Mouse (Mus musculus): Measurements from ENCODE around the gene Nanos2. TPM values are rescaled to one million over a fixed set of nuclear protein-coding genes. Genes with fewer than 3 reads are reported as not detected.

The Nanos2 gene
- polyA plus RNA-seq, 1 experiment from 2014 or later: not detected

GRCm38 (mm10) chr7:18962795-18963194 is 24.4 kb upstream of the Nanos2 start:
- no peaks in the 10 kb centered on the region for H3K36me3 ChIP-seq
- no peak overlapping the region for H3K27ac ChIP-seq
- H3K27me3 ChIP-seq: peaks cover 94% of the 10 kb centered on the region
- peaks cover 12% of the 10 kb centered on the region for H3K4me1 ChIP-seq
- no peak for ATAC-seq (ENCODE audit: insufficient number of reproducible peaks, low FRiP score, low TSS enrichment, low read depth)
- H3K9ac ChIP-seq: no peak overlapping the region
- no peaks in the 10 kb centered on the region for H3K9me3 ChIP-seq
- no peak overlapping the region for H3K4me2 ChIP-seq
- no peak overlapping the region for H3K4me3 ChIP-seq
- 1% methylated on average over 18 of the region's 20 CpGs for WGBS

DNA sequence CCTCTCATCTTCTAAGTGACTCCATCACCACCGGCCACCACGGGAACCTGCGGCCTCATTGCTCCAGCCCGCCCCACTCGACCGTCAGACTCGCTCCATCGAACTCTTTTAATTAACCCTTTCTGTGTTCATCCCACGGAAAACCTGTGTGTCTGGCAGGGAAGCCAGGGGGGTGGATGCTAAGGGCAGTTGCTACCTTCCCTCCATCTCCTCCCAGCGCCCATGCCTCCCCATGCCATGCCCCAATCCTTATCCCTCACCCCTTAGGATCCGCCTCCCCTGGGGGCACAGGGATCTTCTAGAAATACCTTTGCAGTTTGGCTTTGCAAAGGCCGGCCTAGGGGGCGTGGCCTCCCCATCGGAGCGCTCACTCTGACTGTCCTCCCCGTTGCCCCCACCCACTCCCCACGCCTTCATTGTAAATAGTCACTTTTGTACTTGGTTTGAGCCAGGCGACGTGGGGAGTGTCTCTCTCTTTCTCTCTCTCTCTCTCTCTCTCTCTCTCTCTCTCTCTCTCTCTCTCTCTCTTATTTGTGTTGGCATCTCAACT is 23.8 kb upstream of the Nanos2 start:
- peaks cover 89% of the 10 kb centered on the region for H3K27me3 ChIP-seq
- 2% methylated on average over 19 of the region's 19 CpGs for WGBS
- H3K27ac ChIP-seq: no peak overlapping the region
- no peak overlapping the region for H3K9ac ChIP-seq
- ATAC-seq (ENCODE audit: insufficient number of reproducible peaks, low FRiP score, low TSS enrichment, low read depth): no peak; the same call in 1 of the 2 replicates
- H3K4me2 ChIP-seq: no peak overlapping the region
- no peak overlapping the region for H3K4me3 ChIP-seq
- H3K4me1 ChIP-seq: peaks cover 7% of the 10 kb centered on the region
- no peaks in the 10 kb centered on the region for H3K9me3 ChIP-seq
- no peaks in the 10 kb centered on the region for H3K36me3 ChIP-seq

- H3K27me3 ChIP-seq: peaks cover 74% of the 10 kb centered on the region
- no peak overlapping the region for H3K27ac ChIP-seq
- no peaks in the 10 kb centered on the region for H3K9me3 ChIP-seq
- no peak for ATAC-seq (ENCODE audit: insufficient number of reproducible peaks, low FRiP score, low TSS enrichment, low read depth)
- H3K36me3 ChIP-seq: no peaks in the 10 kb centered on the region
- no peak overlapping the region for H3K9ac ChIP-seq
- no peak overlapping the region for H3K4me3 ChIP-seq
- peaks cover 3% of the 10 kb centered on the region; the same call in 1 of the 2 replicates for H3K4me1 ChIP-seq
- WGBS: 74% methylated on average over 5 of the region's 5 CpGs
- no peak overlapping the region for H3K4me2 ChIP-seq
Observed at GRCm38 (mm10) chr7:18965312-18965711, 21.9 kb upstream of the Nanos2 start.

DNA sequence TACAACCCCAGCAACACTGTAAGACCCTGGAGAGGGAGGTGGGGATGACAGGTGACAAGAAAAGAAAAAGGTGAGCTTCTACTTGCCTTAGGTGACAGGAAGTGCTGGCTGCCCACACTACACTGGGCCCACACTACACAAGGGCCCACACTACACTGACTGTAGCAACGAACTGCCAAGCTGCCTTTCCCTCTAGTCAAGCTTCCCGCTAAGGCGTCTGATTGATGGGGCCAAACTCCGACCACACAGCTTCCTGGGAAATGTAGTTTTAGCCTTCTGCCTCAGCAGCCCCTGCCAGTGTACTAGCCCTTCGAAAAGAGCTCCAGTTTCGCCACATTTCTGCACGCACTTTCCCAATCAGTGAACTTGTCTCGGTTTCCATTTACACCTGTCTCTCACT is 19.6 kb upstream of the Nanos2 start:
- Histone ChIP-seq H3K9me3 (no peaks in the 10 kb centered on the region), H3K4me1 (peaks cover 3% of the 10 kb centered on the region; the same call in 1 of the 2 replicates), H3K27ac (no peak overlapping the region), H3K4me3 (no peak overlapping the region), H3K9ac (no peak overlapping the region), H3K27me3 (peaks cover 51% of the 10 kb centered on the region), H3K36me3 (no peaks in the 10 kb centered on the region), H3K4me2 (no peak overlapping the region)
- no peak for ATAC-seq (ENCODE audit: insufficient number of reproducible peaks, low FRiP score, low TSS enrichment, low read depth)
- 10% methylated on average over 8 of the region's 8 CpGs for WGBS

GRCm38 (mm10) chr7:18970956-18971355 is 16.2 kb upstream of the Nanos2 start:
- Histone ChIP-seq H3K27ac (no peak overlapping the region), H3K9me3 (no peaks in the 10 kb centered on the region), H3K36me3 (no peaks in the 10 kb centered on the region), H3K4me3 (no peak overlapping the region), H3K4me1 (no peaks in the 10 kb centered on the region), H3K9ac (no peak overlapping the region), H3K27me3 (peaks cover 17% of the 10 kb centered on the region), H3K4me2 (no peak overlapping the region)
- no peak for ATAC-seq (ENCODE audit: insufficient number of reproducible peaks, low FRiP score, low TSS enrichment, low read depth)
- WGBS: 87% methylated on average over 3 of the region's 3 CpGs

GRCm38 (mm10) chr7:18978381-18978780 is 8.8 kb upstream of the Nanos2 start:
- 80% methylated on average over 9 of the region's 9 CpGs for WGBS
- H3K27ac ChIP-seq: no peak overlapping the region
- no peak overlapping the region for H3K4me2 ChIP-seq
- H3K27me3 ChIP-seq: no peaks in the 10 kb centered on the region
- no peak overlapping the region for H3K4me3 ChIP-seq
- H3K9ac ChIP-seq: no peak overlapping the region
- no peak for ATAC-seq (ENCODE audit: insufficient number of reproducible peaks, low FRiP score, low TSS enrichment, low read depth)
- H3K4me1 ChIP-seq: no peaks in the 10 kb centered on the region
- no peaks in the 10 kb centered on the region for H3K9me3 ChIP-seq
- H3K36me3 ChIP-seq: no peaks in the 10 kb centered on the region

- no peak for ATAC-seq (ENCODE audit: insufficient number of reproducible peaks, low FRiP score, low TSS enrichment, low read depth)
- Histone ChIP-seq H3K4me3 (no peak overlapping the region), H3K27me3 (peaks cover 1% of the 10 kb centered on the region), H3K4me1 (peaks cover 12% of the 10 kb centered on the region), H3K9me3 (no peaks in the 10 kb centered on the region), H3K36me3 (no peaks in the 10 kb centered on the region), H3K4me2 (no peak overlapping the region), H3K9ac (no peak overlapping the region), H3K27ac (no peak overlapping the region)
- WGBS: 76% methylated on average over 2 of the region's 2 CpGs
Observed at GRCm38 (mm10) chr7:18986503-18986902, 697 bp upstream of the Nanos2 start.

GRCm38 (mm10) chr7:18987747-18988146 is 547 bp downstream of the Nanos2 start:
- Histone ChIP-seq H3K27ac (no peak overlapping the region), H3K4me3 (no peak overlapping the region), H3K9ac (no peak overlapping the region), H3K4me2 (no peak overlapping the region), H3K4me1 (peaks cover 25% of the 10 kb centered on the region), H3K9me3 (no peaks in the 10 kb centered on the region), H3K36me3 (no peaks in the 10 kb centered on the region), H3K27me3 (peaks cover 10% of the 10 kb centered on the region)
- no peak for ATAC-seq (ENCODE audit: insufficient number of reproducible peaks, low FRiP score, low TSS enrichment, low read depth)
- WGBS: 69% methylated on average over 13 of the region's 13 CpGs

- H3K27me3 ChIP-seq: peaks cover 15% of the 10 kb centered on the region
- H3K36me3 ChIP-seq: no peaks in the 10 kb centered on the region
- no peak overlapping the region for H3K27ac ChIP-seq
- no peak overlapping the region for H3K9ac ChIP-seq
- no peak overlapping the region for H3K4me2 ChIP-seq
- ATAC-seq (ENCODE audit: insufficient number of reproducible peaks, low FRiP score, low TSS enrichment, low read depth): no peak
- peaks cover 30% of the 10 kb centered on the region for H3K4me1 ChIP-seq
- no peak overlapping the region for H3K4me3 ChIP-seq
- H3K9me3 ChIP-seq: no peaks in the 10 kb centered on the region
- 65% methylated on average over 6 of the region's 6 CpGs for WGBS
Observed at GRCm38 (mm10) chr7:18988780-18989179, 1.6 kb downstream of the Nanos2 start.

DNA sequence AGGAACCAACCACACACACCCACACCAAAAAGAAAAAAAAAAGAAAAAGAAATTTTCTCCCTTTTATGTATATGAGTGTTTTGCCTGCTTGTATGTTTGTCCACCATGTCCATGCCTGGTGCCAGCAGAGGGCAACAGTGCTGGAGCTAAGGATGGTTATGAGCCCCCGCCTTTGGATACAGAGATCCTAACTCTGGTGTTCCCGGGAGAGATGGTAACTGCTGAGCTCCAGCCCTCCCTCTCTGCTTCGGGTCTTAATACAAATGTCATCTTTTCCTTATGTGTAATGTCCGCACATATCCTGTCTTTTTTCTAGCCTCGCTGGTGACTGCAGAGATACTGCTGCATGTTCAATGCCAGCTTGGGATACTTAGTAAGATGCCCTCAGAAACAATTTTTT is 2.8 kb downstream of the Nanos2 start:
- H3K9ac ChIP-seq: no peak overlapping the region
- peak overlapping the region; percentile 91 for H3K27ac ChIP-seq
- peaks cover 15% of the 10 kb centered on the region for H3K27me3 ChIP-seq
- peak overlapping the region; percentile 59 for H3K4me3 ChIP-seq
- 7% methylated on average over 5 of the region's 5 CpGs for WGBS
- H3K36me3 ChIP-seq: no peaks in the 10 kb centered on the region
- peak overlapping the region; percentile 89 for H3K4me2 ChIP-seq
- peaks cover 32% of the 10 kb centered on the region for H3K4me1 ChIP-seq
- H3K9me3 ChIP-seq: no peaks in the 10 kb centered on the region
- ATAC-seq (ENCODE audit: insufficient number of reproducible peaks, low FRiP score, low TSS enrichment, low read depth): no peak

DNA sequence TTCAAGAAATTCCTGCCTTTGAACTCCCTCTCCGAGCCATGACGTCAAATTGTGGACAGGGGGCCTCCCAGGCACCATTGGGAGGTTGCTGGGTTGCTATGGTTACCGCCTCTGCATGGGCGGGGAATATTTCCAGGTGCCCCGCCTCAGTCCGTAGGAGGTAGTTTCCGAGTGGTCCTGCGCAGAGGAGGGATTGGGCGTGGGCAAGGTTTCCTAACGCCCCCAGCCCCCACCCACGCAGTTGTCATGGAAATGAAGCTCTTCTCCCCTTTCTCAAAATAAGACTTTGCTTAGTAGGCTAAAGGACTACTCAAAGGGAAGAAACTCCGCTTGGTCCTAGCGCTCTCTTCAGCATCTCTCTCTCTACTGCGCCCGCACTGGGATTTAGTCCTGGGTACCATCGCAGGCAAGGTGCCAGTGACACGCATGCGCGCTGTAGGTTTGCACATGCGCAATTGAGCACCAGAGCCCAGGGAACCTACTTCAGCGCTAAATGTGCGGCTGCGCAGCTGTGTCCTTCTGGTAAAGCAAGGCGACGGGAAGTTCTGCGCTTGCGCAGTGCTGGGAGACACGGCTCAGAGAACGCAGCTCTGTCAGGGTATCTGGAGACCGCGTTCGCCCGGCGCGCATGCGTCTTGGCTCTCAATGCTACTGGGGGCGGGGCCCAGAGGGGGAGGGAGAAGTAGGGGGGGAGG is 3.5 kb downstream of the Nanos2 start, which contains the start of gene Mypop:
Gene Mypop (plus strand): TSS at position 645 of the 695 bp plus-strand sequence.
- H3K27me3 ChIP-seq: peaks cover 15% of the 10 kb centered on the region
- ATAC-seq (ENCODE audit: insufficient number of reproducible peaks, low FRiP score, low TSS enrichment, low read depth): peak; percentile 93
- under 1% methylated on average over 36 of the region's 37 CpGs for WGBS

DNA sequence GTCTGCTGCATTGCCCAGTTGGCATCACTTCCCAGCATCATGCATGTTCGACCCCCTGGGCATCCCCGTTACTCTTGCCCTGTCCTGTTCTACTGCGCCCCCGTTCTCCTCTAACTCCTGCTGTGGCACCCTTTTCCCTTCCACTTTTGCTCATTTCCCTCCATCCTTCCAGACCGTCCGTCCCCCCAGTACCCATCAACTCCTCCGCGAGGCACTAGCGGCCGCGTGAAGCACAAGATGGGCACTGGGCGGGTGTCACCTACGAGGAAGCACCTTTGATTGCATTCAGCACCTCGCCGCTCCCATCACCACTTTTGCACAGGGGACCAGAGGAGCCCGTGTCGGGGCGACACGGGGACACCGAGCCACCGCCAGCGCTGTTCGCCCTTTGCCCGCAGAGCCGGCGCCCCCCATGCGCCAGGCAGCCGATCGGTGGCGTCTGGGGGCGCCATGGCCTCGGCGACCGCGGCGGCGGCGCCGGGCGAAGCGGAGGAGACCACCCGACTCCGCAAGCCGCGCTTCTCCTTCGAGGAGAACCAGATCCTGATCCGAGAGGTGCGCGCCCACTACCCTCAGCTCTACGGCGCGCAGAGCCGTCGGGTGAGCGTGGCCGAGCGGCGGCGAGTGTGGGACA is 4.6 kb downstream of the Nanos2 start:
- no peaks in the 10 kb centered on the region for H3K9me3 ChIP-seq
- WGBS: 1% methylated on average over 59 of the region's 59 CpGs
- H3K9ac ChIP-seq: peak overlapping the region; percentile 47
- peak overlapping the region; percentile 89 for H3K4me2 ChIP-seq
- ATAC-seq (ENCODE audit: insufficient number of reproducible peaks, low FRiP score, low TSS enrichment, low read depth): no peak
- H3K4me1 ChIP-seq: peaks cover 36% of the 10 kb centered on the region
- H3K27ac ChIP-seq: no peak overlapping the region; the same call in 1 of the 2 replicates
- H3K27me3 ChIP-seq: peaks cover 15% of the 10 kb centered on the region
- peak overlapping the region; percentile 59 for H3K4me3 ChIP-seq
- no peaks in the 10 kb centered on the region for H3K36me3 ChIP-seq

More for the DNA sequence above, 3.5 kb downstream of the Nanos2 start, which contains the start of gene Mypop:
- Histone ChIP-seq H3K27ac (peak within 1 kb of the TSS; percentile 91), H3K4me2 (peak within 1 kb of the TSS; percentile 89), H3K4me3 (peak within 1 kb of the TSS; percentile 59), H3K4me1 (peaks cover 36% of the 10 kb centered on the region), H3K9ac (peak within 1 kb of the TSS; percentile 47), H3K9me3 (no peaks in the 10 kb centered on the region), H3K36me3 (no peaks in the 10 kb centered on the region)
